Mouse (Mus musculus) bone marrow macrophage, adult 2 months (primary cell): ENCODE results near the gene Gpr119. TPM values are rescaled to one million over a fixed set of nuclear protein-coding genes. Genes with fewer than 3 reads are reported as not detected.

Source experiments
- H3K27ac ChIP-seq: 2 replicates; pipeline ENCODE4 v1.5.1; 2012; ENCODE audit warnings: low read depth, low read length; ENCODE audit not compliant: insufficient read depth
- H3K4me1 ChIP-seq: 2 replicates; pipeline ENCODE4 v1.6.1; 2012; ENCODE audit warnings: low read length; ENCODE audit not compliant: control insufficient read depth, insufficient read depth
- H3K4me3 ChIP-seq: 2 replicates; pipeline ENCODE4 v1.5.1; 2012; ENCODE audit warnings: mild to moderate bottlenecking, low read length, moderate library complexity; ENCODE audit not compliant: insufficient read depth
- CTCF ChIP-seq: IDR thresholded peaks from 2 replicates; pipeline ENCODE4 v1.5.1; 2012; ENCODE audit warnings: low read depth, mild to moderate bottlenecking, low read length, moderate library complexity
- POLR2A ChIP-seq: IDR thresholded peaks from 2 replicates; pipeline ENCODE4 v1.6.1; 2012; ENCODE audit warnings: mild to moderate bottlenecking, low read depth, low read length, borderline replicate concordance
- polyA plus RNA-seq: library from polyadenylated mRNA; stranded (reverse); fragments of >200 nt; gene quantifications from 2 replicates; pipeline ENCODE4 v1.2.4, GENCODE M21; 2012; ENCODE audit not compliant: missing spikeins, insufficient read depth, insufficient read length

The Gpr119 gene
- polyA plus RNA-seq: not detected in 2 replicates

DNA sequence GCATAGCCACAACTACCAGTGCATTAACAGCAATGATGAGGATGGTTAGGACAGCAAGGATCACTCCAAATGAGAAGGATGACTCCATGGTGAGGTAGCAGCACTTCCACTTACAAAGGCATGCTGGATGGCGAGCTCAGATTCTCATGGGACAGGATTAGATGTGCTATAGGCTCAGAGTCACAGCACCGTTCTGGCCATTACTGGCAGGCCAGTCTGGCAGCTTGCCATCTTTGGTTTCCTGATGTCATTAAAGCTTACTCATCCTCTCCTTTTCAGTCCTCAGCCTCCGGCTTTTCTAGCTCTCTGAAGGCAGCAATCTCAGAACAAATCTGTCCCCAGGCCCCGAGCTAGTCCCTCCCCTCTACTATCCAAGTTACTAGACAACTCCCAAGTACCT is at the start of gene Gpr119:
Gpr119 (minus strand) TSS at position 308 of the 400 bp plus-strand sequence.
- peaks cover 8% of the 10 kb centered on the region for H3K4me1 ChIP-seq
- TF ChIP-seq CTCF (no peak), POLR2A (no peak)
- no peak within 1 kb of the TSS for H3K4me3 ChIP-seq

DNA sequence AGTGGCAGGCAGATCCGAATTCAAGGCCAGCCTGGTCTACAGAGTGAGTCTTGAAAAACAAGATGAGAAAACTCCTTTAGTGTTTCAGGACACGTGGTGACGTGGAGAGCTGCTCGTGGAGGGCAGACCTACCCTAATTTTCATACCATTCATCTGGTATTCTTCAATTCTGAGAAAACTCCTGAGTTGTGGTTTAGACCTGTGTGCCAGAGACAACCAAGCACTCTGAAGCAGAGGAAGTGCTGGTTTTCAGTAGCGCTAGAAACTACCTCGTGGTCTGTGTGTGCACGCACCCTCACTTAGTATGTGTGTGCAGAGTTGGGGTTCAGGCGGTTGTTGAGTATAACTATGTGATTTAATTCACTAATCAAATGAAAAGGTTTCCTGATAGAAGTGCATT is 38.6 kb upstream of the Gpr119 start:
- Histone ChIP-seq H3K4me3 (no peak overlapping the region), H3K4me1 (no peaks in the 10 kb centered on the region)

More for the DNA sequence above, at the start of gene Gpr119:
- H3K27ac ChIP-seq: no peak within 1 kb of the TSS

DNA sequence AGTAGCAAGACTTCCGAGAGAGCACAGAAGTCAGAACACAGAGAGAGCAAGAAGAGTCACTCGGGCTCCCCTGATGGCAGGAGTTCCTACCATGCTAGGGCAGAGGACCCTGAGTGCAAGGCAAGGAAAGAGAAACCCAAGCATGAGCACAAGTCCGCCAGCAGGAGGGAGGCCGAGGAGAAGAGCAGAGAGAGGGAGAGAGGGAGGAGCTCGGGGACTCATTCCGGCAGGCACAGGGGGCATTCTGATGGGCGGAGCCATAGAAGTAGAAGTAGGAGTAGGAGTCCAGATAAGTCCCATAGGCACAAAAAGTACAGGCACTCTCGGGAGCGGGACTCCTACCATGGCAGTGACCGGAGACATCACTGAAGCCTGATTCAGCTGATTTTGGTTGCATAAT is 35.4 kb upstream of the Gpr119 start:
- no peak for TF ChIP-seq POLR2A
- no peak for TF ChIP-seq CTCF
- H3K4me1 ChIP-seq: no peaks in the 10 kb centered on the region
- H3K4me3 ChIP-seq: no peak overlapping the region
- no peak overlapping the region for H3K27ac ChIP-seq

More for the DNA sequence above, 38.6 kb upstream of the Gpr119 start:
- no peak overlapping the region for H3K27ac ChIP-seq
- TF ChIP-seq POLR2A (no peak), CTCF (no peak)

DNA sequence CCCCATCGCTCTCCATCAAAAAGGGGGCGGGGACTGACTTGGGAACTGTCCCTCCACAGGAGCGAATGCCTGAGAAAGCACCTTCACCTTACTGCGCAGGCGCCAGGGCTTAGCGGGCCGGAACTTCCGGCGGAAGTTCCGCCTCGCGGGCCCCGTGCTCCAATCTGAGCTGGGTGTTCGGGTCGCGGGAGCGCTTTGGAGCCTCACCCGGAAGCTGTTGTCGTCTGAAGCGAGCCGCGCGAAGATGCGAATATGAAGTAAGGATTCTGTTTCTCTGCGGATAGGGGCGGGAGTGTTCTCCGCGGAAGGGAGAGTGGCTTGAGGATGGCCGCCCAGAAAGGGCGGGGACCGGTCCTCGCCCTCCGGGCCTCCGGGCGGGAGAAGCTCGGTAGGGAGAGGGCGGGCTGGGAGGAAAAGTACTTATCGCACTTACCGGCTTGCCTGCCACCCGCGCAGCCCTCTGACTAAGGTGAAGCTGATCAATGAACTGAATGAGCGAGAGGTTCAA is 20.6 kb upstream of the Gpr119 start, which contains the start of gene Rbmx2:
Rbmx2 (plus strand) TSS at position 141 of the 508 bp plus-strand sequence.
- 0 out of 2 replicates have a peak, but pooled peaks cover 4% of the 10 kb centered on the region for H3K4me1 ChIP-seq
- no peak for TF ChIP-seq CTCF
- TF ChIP-seq POLR2A: no peak
- H3K27ac ChIP-seq: peak within 1 kb of the TSS; percentile 40; the same call in 1 of the 2 replicates
- H3K4me3 ChIP-seq: peak within 1 kb of the TSS; percentile 78

DNA sequence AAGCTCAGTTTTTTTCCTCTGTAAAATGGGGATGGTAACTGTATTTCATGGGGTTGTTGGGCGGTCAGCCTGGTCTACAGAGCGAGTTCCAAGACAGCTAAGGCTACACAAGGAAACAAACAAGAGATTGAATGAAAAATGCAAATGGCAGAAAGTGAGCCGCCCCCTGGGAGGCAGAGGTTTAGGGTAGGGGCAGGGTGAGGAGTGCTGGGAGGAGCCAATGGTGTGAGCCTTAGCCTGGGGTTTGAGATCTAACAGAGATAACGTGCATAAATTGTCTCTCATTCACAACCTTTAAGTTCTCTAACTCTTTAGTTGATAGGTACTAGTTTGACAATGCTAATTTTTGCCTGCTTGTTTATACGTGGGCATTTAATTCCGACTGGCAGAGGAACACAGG is 20.2 kb upstream of the Gpr119 start:
- peak overlapping the region; percentile 78 for H3K4me3 ChIP-seq
- 0 out of 2 replicates have a peak, but pooled peaks cover 4% of the 10 kb centered on the region for H3K4me1 ChIP-seq
- TF ChIP-seq CTCF: no peak
- TF ChIP-seq POLR2A: no peak
- no peak overlapping the region for H3K27ac ChIP-seq

DNA sequence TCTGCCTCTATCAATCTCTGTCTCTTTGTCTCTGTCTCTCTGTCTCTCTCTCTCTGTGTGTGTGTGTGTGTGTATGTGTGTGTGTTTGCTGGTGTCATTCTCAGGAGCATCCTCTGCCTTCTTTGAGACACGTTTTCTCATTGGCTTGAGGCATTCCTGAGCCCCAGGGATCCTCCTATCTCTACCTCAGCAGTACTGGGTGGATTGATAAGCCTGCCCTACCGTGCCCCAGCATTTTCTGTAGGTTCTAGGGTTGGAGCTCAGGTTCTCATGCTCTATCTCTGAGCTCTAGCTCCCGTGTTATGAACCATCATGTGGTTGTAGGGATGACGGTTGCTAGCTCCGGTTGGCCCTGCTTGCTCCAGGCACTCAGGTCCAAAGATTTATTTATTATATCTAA is 9.6 kb upstream of the Gpr119 start:
- peaks cover 8% of the 10 kb centered on the region for H3K4me1 ChIP-seq
- TF ChIP-seq POLR2A (no peak), CTCF (no peak)
- no peak overlapping the region for H3K27ac ChIP-seq
- no peak overlapping the region for H3K4me3 ChIP-seq

DNA sequence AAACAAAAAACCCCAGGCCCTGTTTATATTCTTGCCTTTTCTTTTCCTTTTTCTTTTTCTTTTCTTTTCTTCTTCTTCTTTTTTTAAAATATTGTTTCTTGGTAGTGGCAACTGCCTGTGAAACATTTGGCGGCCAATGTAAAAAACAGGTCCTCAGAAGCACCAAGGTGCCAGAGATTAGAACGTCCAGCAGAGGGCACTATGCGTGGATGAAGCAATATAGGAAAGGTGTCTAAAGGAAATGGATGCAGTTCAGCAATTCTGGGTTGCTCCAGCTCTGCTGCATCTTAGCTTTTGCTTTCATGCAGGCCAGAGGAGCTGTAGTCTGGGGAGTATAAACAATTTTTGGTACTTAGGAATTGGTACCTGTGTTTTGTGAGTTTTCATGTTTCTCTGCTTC is 9.2 kb upstream of the Gpr119 start:
- Histone ChIP-seq H3K4me3 (no peak overlapping the region), H3K27ac (no peak overlapping the region), H3K4me1 (peaks cover 8% of the 10 kb centered on the region)
- TF ChIP-seq CTCF: no peak
- TF ChIP-seq POLR2A: no peak

DNA sequence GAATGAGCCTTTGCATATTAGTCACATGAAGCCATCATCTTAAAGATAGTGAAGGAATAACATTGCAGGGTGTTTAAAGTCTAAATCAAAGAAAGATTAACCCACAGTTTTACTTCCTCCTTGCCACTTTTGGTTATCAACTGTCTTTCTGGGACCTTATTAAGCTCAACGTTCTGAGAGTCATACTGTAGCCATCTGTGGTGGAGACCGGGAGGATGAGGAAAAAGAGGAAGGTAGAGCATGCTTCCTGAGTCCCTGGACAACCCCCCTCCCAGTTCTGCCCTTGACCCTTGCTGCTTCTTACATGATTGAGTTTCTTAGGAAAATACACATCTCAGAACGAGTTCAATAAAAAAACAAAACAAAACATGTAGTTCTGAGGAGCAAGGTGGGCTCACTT is 2.6 kb downstream of the Gpr119 start:
- no peak for TF ChIP-seq CTCF
- no peak overlapping the region for H3K27ac ChIP-seq

DNA sequence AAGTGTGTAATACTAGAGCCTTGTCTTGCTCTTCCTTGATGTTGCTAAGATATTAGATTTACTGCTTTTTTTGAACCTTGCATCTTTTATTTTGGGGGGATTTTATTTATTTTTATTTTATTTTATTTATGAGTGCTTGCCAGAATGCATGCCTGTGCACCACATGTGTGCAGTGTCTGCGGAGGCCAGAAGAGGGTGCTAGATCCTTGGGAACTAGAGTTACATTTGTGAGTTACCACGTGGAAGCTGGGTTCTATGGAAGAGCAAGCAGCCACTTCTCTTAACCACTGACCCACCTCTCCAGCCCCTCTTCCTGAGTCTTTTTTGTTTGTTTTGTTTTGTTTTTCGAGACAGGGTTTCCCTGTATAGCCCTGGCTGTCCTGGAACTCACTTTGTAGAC is 4.7 kb downstream of the Gpr119 start:
- H3K4me1 ChIP-seq: peaks cover 8% of the 10 kb centered on the region
- no peak overlapping the region for H3K4me3 ChIP-seq
- H3K27ac ChIP-seq: no peak overlapping the region
- TF ChIP-seq CTCF (no peak), POLR2A (no peak)

More for the DNA sequence above, 2.6 kb downstream of the Gpr119 start:
- peaks cover 8% of the 10 kb centered on the region for H3K4me1 ChIP-seq
- H3K4me3 ChIP-seq: no peak overlapping the region

DNA sequence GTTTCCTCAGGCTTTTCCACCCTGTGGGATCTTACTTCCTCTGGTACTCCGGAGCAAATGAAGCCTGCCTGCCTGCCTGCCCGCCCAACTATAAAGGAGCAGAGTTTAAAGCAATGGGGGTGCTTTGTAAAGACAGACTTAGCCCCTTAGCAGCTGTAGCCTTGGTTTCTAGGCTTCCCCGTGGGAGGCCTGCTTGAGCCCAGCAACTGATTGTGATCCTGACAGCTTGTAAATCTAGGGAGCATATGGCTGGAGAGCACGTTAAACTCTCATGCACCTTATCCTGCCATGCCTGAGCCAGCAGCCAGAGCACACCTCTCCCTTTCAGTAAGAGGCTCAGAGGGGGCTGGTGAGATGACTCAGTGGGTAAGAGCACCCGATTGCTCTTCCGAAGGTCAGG is 7.5 kb downstream of the Gpr119 start:
- H3K4me1 ChIP-seq: peaks cover 1% of the 10 kb centered on the region; the same call in 1 of the 2 replicates
- H3K27ac ChIP-seq: no peak overlapping the region
- TF ChIP-seq CTCF (no peak), POLR2A (no peak)
- no peak overlapping the region for H3K4me3 ChIP-seq
